Mouse (Mus musculus) ES-Bruce4 (cell line): ENCODE results near the gene Dnajb7. TPM values are rescaled to one million over a fixed set of nuclear protein-coding genes. Genes with fewer than 3 reads are reported as not detected.

Source experiments
- H3K27ac ChIP-seq: 2 replicates; pipeline ENCODE4 v1.5.1; 2012; ENCODE audit warnings: low read length, inconsistent platforms; ENCODE audit not compliant: insufficient read depth
- H3K27me3 ChIP-seq: 2 replicates; pipeline ENCODE4 v1.6.1; 2012; ENCODE audit warnings: mild to moderate bottlenecking, low read length, inconsistent platforms; ENCODE audit not compliant: control insufficient read depth, poor library complexity, insufficient read depth, severe bottlenecking
- H3K36me3 ChIP-seq: 2 replicates; pipeline ENCODE4 v1.6.1; 2012; ENCODE audit warnings: inconsistent platforms, mild to moderate bottlenecking, low read length, moderate library complexity; ENCODE audit not compliant: control insufficient read depth, poor library complexity, insufficient read depth, severe bottlenecking
- H3K4me1 ChIP-seq: one replicate; pipeline ENCODE4 v1.8.1; 2011; ENCODE audit warnings: low read length; ENCODE audit not compliant: control insufficient read depth, insufficient read depth
- H3K4me3 ChIP-seq: 2 replicates; pipeline ENCODE4 v1.5.1; 2011; ENCODE audit warnings: low read depth, mild to moderate bottlenecking, low read length
- H3K9ac ChIP-seq: 2 replicates; pipeline ENCODE4 v1.6.1; 2012; ENCODE audit warnings: low read depth, mild to moderate bottlenecking, inconsistent platforms; ENCODE audit not compliant: poor library complexity, severe bottlenecking
- H3K9me3 ChIP-seq: replicated peaks from 2 replicates; pipeline ENCODE4 v1.6.1; 2012; ENCODE audit warnings: mild to moderate bottlenecking, low read length, inconsistent platforms; ENCODE audit not compliant: control insufficient read depth, poor library complexity, insufficient read depth, severe bottlenecking
- CTCF ChIP-seq: IDR thresholded peaks from one replicate; pipeline ENCODE4 v1.8.1; 2011; ENCODE audit warnings: low read depth, low read length
- EP300 ChIP-seq: IDR thresholded peaks from 2 replicates; pipeline ENCODE4 v1.6.1; 2011; ENCODE audit warnings: low read depth, low read length; ENCODE audit not compliant: insufficient read depth
- POLR2A ChIP-seq: IDR thresholded peaks from one replicate; pipeline ENCODE4 v1.8.1; 2011; ENCODE audit warnings: low read length; ENCODE audit not compliant: insufficient read depth
- polyA plus RNA-seq: library from polyadenylated mRNA; stranded (reverse); fragments of >200 nt; gene quantifications from 2 replicates; pipeline ENCODE4 v1.2.4, GENCODE M21; 2011; ENCODE audit warnings: low read depth; ENCODE audit not compliant: missing spikeins, insufficient read depth, insufficient read length

Dnajb7 gene
- polyA plus RNA-seq, 1 experiment, result not detected

- no peak overlapping the region for H3K9ac ChIP-seq
- no peak overlapping the region for H3K4me3 ChIP-seq
- no peaks in the 10 kb centered on the region for H3K27me3 ChIP-seq
- H3K27ac ChIP-seq, result no peak overlapping the region
- peaks cover 11% of the 10 kb centered on the region for H3K36me3 ChIP-seq
- TF ChIP-seq CTCF (no peak), EP300 (no peak), POLR2A (no peak)
- H3K4me1 ChIP-seq, result no peaks in the 10 kb centered on the region
- no peaks in the 10 kb centered on the region for H3K9me3 ChIP-seq
Measured at GRCm38 (mm10) chr15:81358943-81359342, 49.2 kb downstream of the Dnajb7 start.

- peaks cover 2% of the 10 kb centered on the region; the same call in 1 of the 2 replicates for H3K36me3 ChIP-seq
- H3K4me1 ChIP-seq, result no peaks in the 10 kb centered on the region
- H3K27me3 ChIP-seq, result no peaks in the 10 kb centered on the region
- H3K27ac ChIP-seq, result peak overlapping the region; percentile 81
- H3K9ac ChIP-seq, result peak overlapping the region; percentile 4; the same call in 1 of the 2 replicates
- H3K9me3 ChIP-seq, result no peaks in the 10 kb centered on the region
- no peak overlapping the region for H3K4me3 ChIP-seq
- TF ChIP-seq EP300 (0 out of 2 replicates have a peak, but pooled peaks have one; percentile 42), CTCF (no peak)
Measured at GRCm38 (mm10) chr15:81356946-81357345, 51.2 kb downstream of the Dnajb7 start.

Other genes with a start within 250 kb of the Dnajb7 start
- 18.4 and 21.9 TPM in 2 replicates for gene Mrtfa, start 217.5 kb downstream of the Dnajb7 start, polyA plus RNA-seq
- not detected in 2 replicates for gene Mchr1, start 172.8 kb downstream of the Dnajb7 start, polyA plus RNA-seq
- gene Slc25a17, start 47.5 kb downstream of the Dnajb7 start, polyA plus RNA-seq, result 81.8 and 87.7 TPM in 2 replicates
- gene St13, start 8.2 kb downstream of the Dnajb7 start, polyA plus RNA-seq, result 696 and 796 TPM in 2 replicates
- gene Xpnpep3, start 8.2 kb downstream of the Dnajb7 start, polyA plus RNA-seq, result 21.0 and 26.7 TPM in 2 replicates
- gene Rbx1, start 58.0 kb upstream of the Dnajb7 start, polyA plus RNA-seq, result 173 and 191 TPM in 2 replicates
- 122 and 133 TPM in 2 replicates for gene Ep300, start 177.1 kb upstream of the Dnajb7 start, polyA plus RNA-seq